ENCODE assay signal across 16 mouse cellular contexts in genomic region chr1:39292001-39292400, GRCm38 (mm10).
"Had no signal": no experiment of that assay in that cellular context is flagged by ENCODE, and none has a peak within 500 bp of the region (broad histone marks: within the 10 kb centered on the region; RNA-seq: fewer than 3 reads in every experiment).

No protein-coding gene starts in this region.

- H3K36me3 ChIP-seq: liver, embryonic 13.5 days had no signal

- DNase-seq: kidney, adult 2 months; kidney, postnatal 25 days; layer of hippocampus, adult 9-11 months; liver, embryonic 13.5 days; lung, postnatal 4 days; midbrain, embryonic 14.5 days; right cerebral cortex, postnatal 14 days; right cerebral cortex, postnatal 4 days; thymus, adult 2 months; thymus, postnatal 14 days; thymus, postnatal 4 days had no signal

- H3K4me2 ChIP-seq: liver, embryonic 13.5 days; midbrain, embryonic 11.5 days had no signal

- H3K9me3 ChIP-seq: liver, embryonic 13.5 days had no signal

- H3K27me3 ChIP-seq: liver, embryonic 13.5 days had no signal

- H3K4me3 ChIP-seq: layer of hippocampus, adult 2 months; liver, embryonic 13.5 days had no signal

- ATAC-seq: lung, postnatal 0 days had no signal

- H3K4me1 ChIP-seq: liver, embryonic 13.5 days had no signal

- H3K27ac ChIP-seq: kidney, postnatal 0 days; layer of hippocampus, adult 2 months; liver, embryonic 13.5 days; stomach, postnatal 0 days had no signal

- H3K9ac ChIP-seq: liver, embryonic 13.5 days had no signal
